ENCODE assay signal across 8 mouse cellular contexts in genomic region chr17:80479295-80480030, GRCm38 (mm10). TPM values are rescaled to one million over a fixed set of nuclear protein-coding genes. Genes with fewer than 3 reads are reported as not detected.
DNase-seq lines count a peak whose midpoint lies in the region.

No protein-coding gene starts in this region.

- DNase-seq in MEL-GATA-1-ER (ENCODE audit: extremely low read depth, low read depth), result peak; percentile 58
- peak; percentile 59 for DNase-seq in cerebellum, adult 8-10 months
- peak; percentile 28 for DNase-seq in forelimb bud, embryonic 11.5 days (ENCODE audit: low read depth, low spot score)
- peak; percentile 70 for DNase-seq in heart, postnatal 4 days
- peak; percentile 53 to 66 for DNase-seq in layer of hippocampus, postnatal 10 days (ENCODE audit: low spot score in 2 of 2)
- peak; percentile 69 for DNase-seq in lung, postnatal 10 days
- peak; percentile 55 for DNase-seq in ovary, postnatal 14 days (ENCODE audit: low spot score)
- DNase-seq in thymus, postnatal 14 days, result peak; percentile 76

RNA-seq across cellular contexts. Expression of gene Sos1, which starts 0.8 kb away (rescaled TPM):
- 10 to 100 TPM; 17.7 to 18.0 TPM for total RNA-seq in heart, postnatal 4 days (2021)
- 10 to 100 TPM; 37.8 to 41.5 TPM for total RNA-seq in layer of hippocampus, postnatal 10 days (2021)

Comparison
In these comparisons a context has a peak if more than half of its experiments do, and no peak if none do; other contexts are left out.
1. Peak in every context shown above with its lines: DNase-seq.